Mouse (Mus musculus): ENCODE measurements around the gene Itgb1bp2.
A peak's percentile ranks its signal among the peaks of the same experiment; 100 is the strongest.

Itgb1bp2 gene

GRCm38 (mm10) chrX:101448886-101449475 lies at the start of gene Itgb1bp2:
TSS of gene Itgb1bp2 (plus strand) at chrX:101449088.
- DNase-seq (ENCODE audit: low read depth, low spot score), result no peak

GRCm38 (mm10) chrX:101418946-101419724 lies 29.8 kb upstream of the Itgb1bp2 start:
- peak; percentile 21 for DNase-seq (ENCODE audit: low read depth, low spot score)

- DNase-seq (ENCODE audit: low read depth, low spot score), result peak; percentile 90
These were observed 28.9 kb upstream of the Itgb1bp2 start for GRCm38 (mm10) chrX:101419725-101420699.

GRCm38 (mm10) chrX:101420700-101421095 lies 28.2 kb upstream of the Itgb1bp2 start, which contains the start of gene Zmym3:
TSS of gene Zmym3 (minus strand) at chrX:101420849.
- no peak for DNase-seq (ENCODE audit: low read depth, low spot score)

GRCm38 (mm10) chrX:101423462-101423861 lies 25.4 kb upstream of the Itgb1bp2 start:
- no peak for DNase-seq (ENCODE audit: low read depth, low spot score)

- no peak for DNase-seq (ENCODE audit: low read depth, low spot score)
These were observed 21.1 kb upstream of the Itgb1bp2 start for GRCm38 (mm10) chrX:101427774-101428173.

GRCm38 (mm10) chrX:101428785-101429141 lies 20.1 kb upstream of the Itgb1bp2 start:
- DNase-seq (ENCODE audit: low read depth, low spot score), result peak; percentile 19

- DNase-seq (ENCODE audit: low read depth, low spot score), result peak; percentile 96
These were observed 19.5 kb upstream of the Itgb1bp2 start, which contains the start of gene Nono for GRCm38 (mm10) chrX:101429142-101429949. TSS of gene Nono (plus strand) at chrX:101429318.

- DNase-seq (ENCODE audit: low read depth, low spot score), result peak; percentile 15
These were observed 18.9 kb upstream of the Itgb1bp2 start for GRCm38 (mm10) chrX:101429976-101430375.

- DNase-seq (ENCODE audit: low read depth, low spot score), result no peak
These were observed 2.3 kb downstream of the Itgb1bp2 start for GRCm38 (mm10) chrX:101451147-101451546.

- DNase-seq (ENCODE audit: low read depth, low spot score), result no peak
These were observed 2.7 kb downstream of the Itgb1bp2 start for GRCm38 (mm10) chrX:101451591-101451990.

GRCm38 (mm10) chrX:101472202-101472601 lies 23.3 kb downstream of the Itgb1bp2 start:
- DNase-seq (ENCODE audit: low read depth, low spot score), result no peak

- DNase-seq (ENCODE audit: low read depth, low spot score), result no peak
These were observed 32.9 kb downstream of the Itgb1bp2 start for GRCm38 (mm10) chrX:101481604-101482350.

- DNase-seq (ENCODE audit: low read depth, low spot score), result peak; percentile 51
These were observed 37.7 kb downstream of the Itgb1bp2 start for GRCm38 (mm10) chrX:101486487-101487152.

Data from mesoderm, embryonic 11.5 days (tissue).